ENCODE assay signal across 11 mouse cellular contexts in genomic region chr15:8030643-8031042, GRCm38 (mm10).
DNase-seq lines count a peak whose midpoint lies in the region; ATAC-seq and TF ChIP-seq lines count a peak whose summit lies in the region.
"Had no signal": no experiment of that assay in that cellular context is flagged by ENCODE, and none has a peak within 500 bp of the region (broad histone marks: within the 10 kb centered on the region; RNA-seq: fewer than 3 reads in every experiment).

No protein-coding gene starts in this region.

- no peak for ATAC-seq in limb, embryonic 14.5 days (ENCODE audit: low FRiP score, low read depth)
- ATAC-seq: midbrain, embryonic 13.5 days had no signal

- no peak overlapping the region for H3K4me3 ChIP-seq in limb, embryonic 14.5 days (replicated peaks; ENCODE audit: low read length)
- no peak overlapping the region for H3K4me3 ChIP-seq in thymus, adult 2 months (ENCODE audit: control insufficient read depth, insufficient read depth, low read length)
- H3K4me3 ChIP-seq: midbrain, embryonic 13.5 days had no signal

- H3K9ac ChIP-seq in limb, embryonic 14.5 days (ENCODE audit: low read depth, low read length, severe bottlenecking): no peak overlapping the region
- H3K9ac ChIP-seq: midbrain, embryonic 13.5 days had no signal

- H3K9me3 ChIP-seq in limb, embryonic 14.5 days (ENCODE audit: control insufficient read depth, low read length): no peaks in the 10 kb centered on the region
- H3K9me3 ChIP-seq: G1E; midbrain, embryonic 13.5 days had no signal

- H3K36me3 ChIP-seq in limb, embryonic 14.5 days (ENCODE audit: control insufficient read depth, insufficient read depth, low read length): peaks cover 4% of the 10 kb centered on the region; the same call in 1 of the 2 replicates
- H3K36me3 ChIP-seq in thymus, adult 2 months (ENCODE audit: control insufficient read depth, insufficient read depth, low read length): peaks cover 7% of the 10 kb centered on the region; the same call in 1 of the 2 replicates

- no peak overlapping the region for H3K4me2 ChIP-seq in limb, embryonic 14.5 days (replicated peaks; ENCODE audit: low read depth, low read length, severe bottlenecking)
- H3K4me2 ChIP-seq: midbrain, embryonic 13.5 days had no signal

- WGBS in limb, embryonic 14.5 days: 55% methylated on average over 3 of the region's 3 CpGs
- 97% methylated on average over 3 of the region's 3 CpGs for WGBS in thymus, adult 2 months

- no peak for TF ChIP-seq CTCF in thymus, adult 2 months (IDR thresholded peaks at IDR 0.05; ENCODE audit: borderline replicate concordance, control insufficient read depth, extremely low read depth, insufficient read depth, low read length, poor library complexity)

- H3K27ac ChIP-seq in limb, embryonic 14.5 days (replicated peaks; ENCODE audit: low read depth, low read length): no peak overlapping the region
- no peak overlapping the region for H3K27ac ChIP-seq in thymus, adult 2 months (ENCODE audit: control insufficient read depth, insufficient read depth, low read length)
- H3K27ac ChIP-seq: midbrain, embryonic 13.5 days had no signal

- H3K27me3 ChIP-seq in limb, embryonic 14.5 days (ENCODE audit: control insufficient read depth, insufficient read depth, low read length): no peaks in the 10 kb centered on the region
- no peaks in the 10 kb centered on the region for H3K27me3 ChIP-seq in thymus, adult 2 months (ENCODE audit: control insufficient read depth, insufficient read depth, low read length)
- H3K27me3 ChIP-seq: midbrain, embryonic 13.5 days had no signal

- no peak for TF ChIP-seq POLR2A in limb, embryonic 14.5 days (IDR thresholded peaks at IDR 0.05; ENCODE audit: borderline replicate concordance, extremely low read depth, insufficient read depth, insufficient read length)
- TF ChIP-seq POLR2A in thymus, adult 2 months (IDR thresholded peaks at IDR 0.05; ENCODE audit: control insufficient read depth, extremely low read depth, insufficient read depth, low read length, poor library complexity): no peak

- H3K4me1 ChIP-seq in limb, embryonic 14.5 days (ENCODE audit: control insufficient read depth, insufficient read depth, low read length): 0 out of 2 replicates have a peak, but pooled peaks cover 3% of the 10 kb centered on the region
- H3K4me1 ChIP-seq in thymus, adult 2 months (replicated peaks; ENCODE audit: control insufficient read depth, insufficient read depth, low read length): no peaks in the 10 kb centered on the region
- H3K4me1 ChIP-seq: midbrain, embryonic 13.5 days had no signal

- peak; percentile 26 to 47 for DNase-seq in cerebellum, postnatal 10 days
- no peak for DNase-seq in cerebellum, adult 11-12 months
- peak; percentile 87 for DNase-seq in brain, adult 2 months (ENCODE audit: low read depth, low spot score)
- DNase-seq in layer of hippocampus, adult 8-10 months (ENCODE audit: low spot score in 2 of 2): peak; percentile 33 to 71
- DNase-seq in limb, embryonic 14.5 days (ENCODE audit: low spot score): peak; percentile 70
- DNase-seq in thymus, postnatal 25 days: no peak
- no peak for DNase-seq in lung, postnatal 36 days
- DNase-seq in thymus, adult 2 months: no peak
- DNase-seq: kidney, adult 11 months had no signal

Comparison
In these comparisons a context has a peak if more than half of its experiments do, and no peak if none do; other contexts are left out.
1. DNase-seq: peak in cerebellum, postnatal 10 days (2 of 2), brain, adult 2 months (single experiment), layer of hippocampus, adult 8-10 months (2 of 2) and limb, embryonic 14.5 days (single experiment); none in cerebellum, adult 11-12 months (single experiment), thymus, postnatal 25 days (single experiment), lung, postnatal 36 days (single experiment) and thymus, adult 2 months (single experiment).